Mouse (Mus musculus): Measurements from ENCODE around the gene Tex48.

- TF ChIP-seq CTCF (IDR thresholded peaks at IDR 0.05; ENCODE audit: low read depth) (no peak), EP300 (IDR thresholded peaks at IDR 0.05; ENCODE audit: low read depth) (no peak)
These were observed 21.0 kb downstream of the Tex48 start for GRCm38 (mm10) chr4:63601263-63601662.

Data from heart, postnatal 0 days (tissue).